Mouse (Mus musculus) spleen, adult 2 months (tissue): ENCODE results near the gene Tas2r113.

Source experiments
- CTCF ChIP-seq: fragments of 200-500 bp; IDR thresholded peaks from 2 replicates; pipeline ENCODE4 v1.5.1; 2011; ENCODE audit warnings: mild to moderate bottlenecking, inconsistent platforms; ENCODE audit not compliant: insufficient read depth, insufficient read length, insufficient replicate concordance; ENCODE audit errors: extremely low read depth
- POLR2A ChIP-seq: fragments of 200-500 bp; IDR thresholded peaks from 2 replicates; pipeline ENCODE4 v1.6.1; 2011; ENCODE audit warnings: low read depth, low read length, inconsistent platforms

DNA sequence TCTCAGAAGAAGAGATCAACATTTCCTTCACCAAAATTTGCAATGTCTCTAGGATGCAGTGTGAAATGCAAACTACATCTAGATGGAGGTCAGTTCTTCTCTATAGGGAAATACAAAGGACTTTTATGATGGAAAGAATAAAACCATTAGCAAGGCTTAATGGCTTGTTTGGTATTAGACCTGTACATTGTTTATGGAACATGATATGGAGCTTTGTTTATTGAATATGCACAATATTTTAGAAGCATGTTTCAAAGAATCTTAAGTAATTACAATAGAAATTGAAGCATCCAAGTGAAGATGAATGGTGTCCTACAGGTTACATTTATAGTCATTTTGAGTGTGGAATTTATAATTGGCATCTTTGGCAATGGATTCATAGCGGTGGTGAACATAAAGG, 37.7 kb upstream of the Tas2r113 start, which contains the start of gene Tas2r116:
- no peak for TF ChIP-seq CTCF
- TF ChIP-seq POLR2A: no peak
